Mouse (Mus musculus): Measurements from ENCODE around the gene Dctn1.

Gene Dctn1

DNA sequence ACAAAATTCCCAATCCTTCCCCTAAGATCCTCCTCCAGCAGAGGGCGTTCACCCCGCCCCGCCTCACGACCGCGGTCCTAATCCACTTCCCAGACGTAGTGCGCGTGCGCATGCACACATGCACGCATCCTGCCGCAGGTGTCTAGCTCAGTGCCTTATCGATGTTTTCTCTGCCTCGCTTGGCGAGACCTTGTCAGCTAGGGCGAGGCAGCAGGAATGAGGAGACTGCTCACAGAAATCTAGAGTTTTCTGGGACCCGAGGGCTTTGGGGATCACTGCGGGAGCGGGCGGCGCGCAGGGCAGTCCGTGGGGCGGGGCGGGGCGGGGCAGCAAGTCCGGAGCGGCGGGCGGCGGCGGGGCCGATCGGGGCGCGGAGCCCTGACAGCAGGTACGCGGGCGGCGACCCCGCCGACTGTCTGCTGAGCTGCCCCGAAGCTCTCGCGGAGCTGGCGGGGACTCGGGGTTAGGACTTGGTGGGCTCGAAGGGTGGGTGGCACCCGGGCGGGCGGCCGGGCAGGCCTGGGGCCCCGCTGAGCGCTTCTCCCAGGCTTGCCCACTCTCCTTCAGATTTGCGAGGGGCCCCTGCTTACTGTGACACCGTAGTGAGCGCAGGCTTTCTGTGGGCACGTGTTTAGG, at the start of gene Dctn1:
Gene Dctn1, plus strand, starts transcription at position 314 of the 636 bp plus-strand sequence.
- peak; percentile 96 for DNase-seq

DNA sequence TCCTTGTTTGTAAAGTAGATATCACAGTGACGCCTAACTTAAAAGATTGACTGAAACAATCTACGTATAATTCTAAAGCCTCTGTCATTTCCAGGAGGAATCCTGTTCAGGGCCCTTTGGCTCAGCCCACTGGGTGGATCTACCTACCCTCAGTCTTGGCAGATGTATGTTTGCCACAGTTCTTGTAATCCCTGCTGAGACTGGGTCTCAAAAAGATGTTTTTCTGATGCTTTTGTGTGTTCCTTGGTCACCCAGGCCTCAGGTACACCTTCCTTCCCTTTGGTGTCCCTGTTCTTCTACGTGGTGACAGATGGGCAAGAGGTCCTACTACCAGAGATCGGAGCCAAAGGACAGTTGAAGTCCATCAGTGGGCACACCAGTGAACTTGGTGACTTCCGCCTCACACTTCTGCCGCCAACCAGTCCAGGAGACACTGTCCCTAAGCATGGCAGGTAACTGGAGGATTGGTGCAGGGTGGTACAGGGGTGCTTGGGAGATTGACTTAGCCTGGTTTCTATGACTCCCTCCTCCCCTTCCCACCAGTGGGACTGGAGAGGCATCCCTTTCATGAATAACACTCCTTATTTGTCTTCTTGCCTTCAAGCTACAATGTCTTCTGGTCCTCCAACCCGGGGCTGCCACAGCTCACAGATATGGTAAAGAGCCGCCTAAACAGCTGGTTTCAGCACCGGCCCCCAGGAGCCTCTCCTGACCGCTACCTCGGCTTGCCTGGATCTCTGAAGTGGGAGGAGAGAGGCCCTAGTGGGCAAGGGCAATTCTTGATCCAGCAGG, 49.2 kb upstream of the Dctn1 start:
- DNase-seq, result no peak

DNA sequence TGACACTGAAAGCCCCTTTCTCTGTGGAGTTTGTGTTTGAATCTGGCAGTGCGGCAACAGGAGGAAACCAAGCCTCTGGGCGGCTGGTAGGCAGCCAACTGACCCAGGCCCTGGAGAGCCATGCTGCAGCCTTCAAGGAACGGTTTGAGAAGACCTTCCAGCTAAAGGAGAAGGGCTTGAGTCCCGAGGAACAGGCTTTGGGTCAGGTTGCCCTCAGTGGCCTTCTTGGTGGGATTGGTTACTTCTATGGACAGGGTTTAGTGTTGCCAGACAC, 48.6 kb upstream of the Dctn1 start:
- no peak for DNase-seq

DNA sequence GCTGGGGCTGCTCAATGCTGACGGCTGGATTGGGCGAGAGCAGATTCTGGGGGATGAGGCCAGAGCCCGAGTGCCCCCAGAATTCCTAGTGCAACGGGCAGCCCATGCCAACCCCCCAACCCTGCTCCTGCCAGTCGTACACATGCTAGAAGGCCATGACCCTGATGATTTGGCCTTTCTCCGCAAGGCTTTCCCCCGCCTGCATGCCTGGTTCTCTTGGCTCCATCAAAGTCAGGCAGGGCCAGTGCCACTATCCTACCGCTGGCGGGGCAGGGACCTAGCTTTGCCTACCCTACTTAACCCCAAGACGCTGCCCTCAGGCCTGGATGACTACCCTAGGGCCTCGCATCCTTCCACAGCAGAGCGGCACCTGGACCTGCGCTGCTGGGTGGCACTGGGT, 48.1 kb upstream of the Dctn1 start:
- no peak for DNase-seq

DNA sequence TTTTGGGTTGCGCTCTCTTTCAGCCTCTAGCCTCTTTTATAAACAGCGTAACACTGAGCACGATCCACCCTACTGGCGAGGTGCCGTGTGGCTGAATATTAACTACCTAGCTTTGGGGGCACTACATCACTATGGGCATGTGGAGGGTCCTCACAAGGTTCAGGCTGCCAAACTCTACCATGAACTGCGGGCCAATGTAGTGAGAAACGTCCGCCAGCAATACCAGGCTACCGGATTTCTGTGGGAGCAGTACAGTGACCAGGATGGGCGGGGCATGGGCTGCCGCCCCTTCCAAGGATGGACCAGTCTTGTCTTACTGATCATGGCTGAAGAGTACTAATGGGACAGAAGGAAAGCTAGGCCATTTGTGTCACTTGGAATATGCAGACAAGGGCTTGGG, 47.4 kb upstream of the Dctn1 start:
- no peak for DNase-seq

DNA sequence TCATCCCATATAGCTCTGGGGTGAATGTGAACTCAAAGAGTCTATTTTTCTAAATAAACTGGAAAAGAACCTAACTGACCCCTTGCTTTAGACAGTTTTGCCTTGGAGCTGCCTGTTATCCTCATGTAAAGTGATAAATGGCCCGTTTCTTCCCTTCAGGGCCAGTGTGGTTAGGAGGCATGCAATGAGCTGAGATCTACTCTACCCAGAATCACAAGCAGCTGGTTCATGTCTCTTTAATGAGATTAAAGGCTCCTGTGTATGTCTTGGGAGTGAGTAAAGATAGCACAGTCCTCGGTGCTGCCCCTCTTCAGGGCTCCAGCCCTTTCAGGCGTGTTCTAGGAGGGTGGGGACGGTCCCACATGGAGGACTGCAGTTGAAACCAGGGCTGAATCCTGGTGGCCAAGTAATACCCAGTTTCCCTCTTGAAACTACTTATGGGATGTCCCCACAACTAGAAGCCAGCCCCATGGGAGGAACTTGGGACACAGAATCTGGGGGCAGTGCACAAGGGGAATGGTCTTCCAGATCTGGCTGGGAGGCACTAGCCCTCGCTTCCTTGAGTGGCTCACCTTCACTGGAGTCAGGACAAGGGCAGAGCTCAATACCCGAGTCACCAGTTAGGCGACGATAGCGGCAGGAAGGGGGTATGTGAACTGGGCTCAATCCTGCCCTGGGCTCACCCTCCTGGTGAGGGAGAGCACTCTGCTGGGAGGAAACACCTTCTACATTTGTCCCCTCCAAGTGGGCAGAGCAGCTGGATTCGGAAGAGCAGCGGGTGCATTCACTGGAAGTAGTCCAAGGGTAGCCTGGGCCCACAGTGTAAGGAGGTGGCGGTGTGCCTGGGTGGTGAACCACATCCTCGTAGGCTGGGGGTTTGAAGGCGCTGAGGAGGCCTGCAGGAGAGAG, 46.6 kb upstream of the Dctn1 start:
- DNase-seq, result no peak

DNA sequence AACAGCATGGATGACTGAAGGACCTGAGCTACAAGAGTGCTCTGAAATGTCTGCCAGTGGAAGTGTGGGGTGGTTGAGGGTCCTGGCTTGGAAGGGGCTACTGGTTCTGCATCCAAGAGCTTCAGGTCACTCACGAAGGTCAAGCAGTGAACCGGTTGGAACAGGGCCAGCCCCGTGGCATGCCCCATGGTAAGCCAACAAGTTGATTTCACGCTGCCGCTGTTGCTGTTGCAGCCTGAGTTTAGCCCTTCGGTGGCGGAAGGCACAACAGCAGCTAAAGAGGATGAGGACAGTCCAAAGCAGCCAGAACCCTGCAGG, 46.0 kb upstream of the Dctn1 start:
- DNase-seq, result peak; percentile 47

DNA sequence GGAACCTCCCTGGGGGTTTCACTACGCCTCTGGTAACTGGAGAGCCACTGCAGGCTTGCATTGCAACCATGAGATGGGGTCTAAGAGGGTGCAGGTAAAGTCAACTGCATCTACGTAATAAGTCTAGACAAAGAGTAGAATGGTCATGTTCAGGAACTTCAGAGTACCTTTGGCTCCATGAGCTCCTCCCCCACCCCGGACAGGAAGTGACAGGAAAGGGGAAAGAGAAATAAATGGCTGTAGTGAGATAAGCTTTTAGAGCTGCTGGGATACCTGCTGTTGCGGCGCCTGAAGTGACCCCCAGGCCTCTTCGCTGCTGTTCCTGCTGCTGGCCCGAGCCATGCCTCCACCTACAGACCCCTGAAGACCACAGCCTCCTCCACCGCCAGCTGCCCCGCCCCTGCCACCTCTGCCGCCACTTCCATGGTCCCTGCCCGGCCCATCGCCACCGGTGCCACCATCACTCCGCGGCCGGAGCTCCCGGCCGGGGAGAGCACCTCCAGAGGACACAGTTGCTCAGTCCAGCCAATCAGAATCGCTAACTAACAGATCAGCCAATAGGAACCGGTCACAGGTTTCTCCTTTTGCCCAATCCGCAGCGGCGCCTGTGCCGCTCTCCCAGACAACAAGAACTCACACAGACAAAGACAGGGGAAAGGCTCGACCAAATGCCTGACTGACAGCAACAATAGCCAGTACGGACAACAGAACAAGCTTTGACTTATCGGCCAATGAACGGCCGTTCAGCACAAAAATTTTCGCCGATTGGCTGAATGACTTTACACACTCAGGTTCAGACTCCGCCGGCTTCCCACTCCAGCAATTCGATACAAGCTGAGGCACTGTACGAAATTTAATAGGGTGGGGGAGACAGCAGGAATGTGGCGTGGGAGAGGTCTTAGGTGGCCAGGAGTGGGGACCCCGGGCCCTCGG, 44.5 kb upstream of the Dctn1 start, which contains the start of gene Wbp1:
Gene Wbp1, minus strand, starts transcription at position 630 of the 933 bp plus-strand sequence.
- DNase-seq, result peak; percentile 98

DNA sequence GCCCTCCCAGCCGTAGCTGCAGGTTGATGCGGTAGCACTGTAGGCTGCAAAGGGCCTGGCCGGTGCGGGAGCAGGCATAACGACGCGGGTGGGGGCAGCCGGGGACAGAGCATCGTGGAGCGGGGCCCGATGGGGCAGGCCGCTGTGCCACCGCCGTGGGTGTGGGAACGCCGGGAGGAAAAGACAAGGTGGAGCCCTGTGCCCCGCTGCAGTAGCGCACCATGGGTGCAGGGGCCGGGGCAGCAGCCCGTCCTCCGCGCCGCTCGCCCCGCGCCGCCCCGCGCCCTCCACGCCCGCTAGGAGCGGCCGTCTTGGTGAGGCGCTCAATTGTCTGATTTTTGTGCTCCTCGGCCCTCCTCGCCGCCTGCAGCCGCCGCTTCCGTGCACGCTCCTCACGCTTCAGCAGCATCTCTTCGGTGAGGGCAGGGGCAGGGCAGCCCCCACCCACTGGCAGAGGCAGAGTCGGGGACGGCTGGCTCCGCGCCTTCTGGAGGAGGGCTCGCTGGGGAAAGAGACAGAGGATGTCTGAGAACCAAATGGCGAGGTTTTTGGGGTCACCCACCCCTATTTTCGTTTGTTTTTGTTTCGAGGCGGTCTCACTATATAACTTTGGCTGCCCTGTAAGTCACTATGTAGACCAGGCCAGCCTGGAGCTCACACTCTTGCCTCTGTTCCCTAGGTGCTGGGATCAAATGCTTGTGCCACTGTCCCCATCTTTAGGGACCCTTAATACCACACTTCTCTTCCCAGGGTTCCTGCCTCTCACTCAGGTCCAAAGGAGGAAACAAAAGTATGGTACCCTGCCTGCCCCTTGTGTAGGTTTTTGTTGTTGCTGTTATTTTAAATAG, 43.6 kb upstream of the Dctn1 start:
- no peak for DNase-seq

DNA sequence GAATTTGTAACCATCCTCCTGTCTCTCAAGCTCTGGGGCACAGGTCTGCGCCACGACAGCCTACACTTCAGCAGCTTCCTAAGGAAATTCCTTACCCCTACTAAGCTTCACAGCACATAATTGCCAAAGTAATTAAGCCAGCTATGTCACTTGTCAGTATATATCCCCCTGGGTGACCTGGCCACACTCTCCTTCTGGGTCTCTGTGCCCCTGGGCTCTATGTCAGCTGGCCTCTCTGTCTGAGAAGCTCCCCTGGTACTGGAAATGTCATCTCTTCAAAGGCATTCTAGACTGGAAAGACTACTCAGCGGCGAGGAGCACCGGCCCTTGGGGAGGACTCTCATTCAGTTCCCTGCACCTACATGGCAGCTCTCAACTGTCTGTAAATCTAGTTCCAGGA, 42.8 kb upstream of the Dctn1 start:
- no peak for DNase-seq

DNA sequence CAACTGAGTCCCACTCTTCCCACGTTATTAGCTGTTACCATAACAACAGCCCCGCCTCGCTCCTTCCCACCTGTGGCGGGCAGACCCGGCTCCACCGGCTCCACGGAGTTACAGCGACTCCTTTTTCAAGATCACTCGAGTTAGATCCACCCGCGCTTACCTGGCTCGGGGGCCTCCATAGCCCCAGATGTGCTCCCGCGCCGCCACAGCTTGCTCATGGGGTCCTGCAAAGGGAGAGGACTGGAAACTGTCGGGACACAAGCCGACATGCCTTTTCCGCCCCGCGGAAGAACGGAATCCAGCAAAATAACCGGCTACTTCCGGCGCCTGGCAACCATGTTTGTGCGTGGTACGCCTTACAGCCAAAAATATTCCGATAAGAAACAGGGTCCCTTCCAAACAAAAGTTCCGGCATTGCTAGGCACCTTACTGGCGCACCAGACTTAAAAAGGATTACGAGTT, 40.8 kb upstream of the Dctn1 start:
- peak; percentile 95 for DNase-seq

DNA sequence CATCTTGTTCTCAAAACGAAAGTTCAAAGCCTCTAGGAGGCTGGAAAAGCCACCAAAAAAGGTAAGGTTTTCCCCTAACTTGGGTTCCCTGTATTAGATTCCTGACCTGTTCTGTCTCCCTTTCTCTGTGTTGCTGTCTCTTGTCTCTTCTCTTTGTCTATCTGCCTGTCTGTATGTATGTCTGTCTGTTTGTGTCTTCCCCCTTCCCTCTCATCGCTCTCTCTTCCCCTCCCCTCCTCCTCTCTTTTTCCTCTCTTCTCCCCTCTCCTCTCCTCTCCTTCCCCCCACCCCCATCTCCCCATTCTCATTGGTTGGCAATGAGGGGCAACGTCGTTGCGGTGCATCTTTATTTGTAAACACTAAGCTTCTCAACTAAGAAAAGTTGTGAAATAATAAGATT, 40.4 kb upstream of the Dctn1 start, which contains the start of gene Ino80b:
Gene Ino80b, minus strand, starts transcription at position 101 of the 400 bp plus-strand sequence.
- DNase-seq, result no peak

DNA sequence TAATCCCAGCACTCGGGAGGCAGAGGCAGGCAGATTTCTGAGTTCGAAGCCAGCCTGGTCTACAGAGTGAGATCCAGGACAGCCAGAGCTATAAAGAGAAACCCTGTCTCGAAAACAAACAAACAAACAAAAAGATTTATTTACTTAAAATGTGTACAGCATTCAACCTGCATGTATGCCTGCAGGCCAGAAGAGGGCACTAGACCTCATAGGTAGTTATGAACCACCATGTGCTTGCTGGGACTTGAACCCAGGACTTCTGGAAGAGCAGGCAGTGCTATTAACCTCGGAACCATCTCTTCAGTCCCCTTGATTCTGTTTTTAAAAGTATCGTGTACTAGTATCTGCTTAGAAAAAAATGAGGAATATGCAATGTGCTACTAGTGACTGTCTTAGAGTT, 38.3 kb upstream of the Dctn1 start:
- no peak for DNase-seq

DNA sequence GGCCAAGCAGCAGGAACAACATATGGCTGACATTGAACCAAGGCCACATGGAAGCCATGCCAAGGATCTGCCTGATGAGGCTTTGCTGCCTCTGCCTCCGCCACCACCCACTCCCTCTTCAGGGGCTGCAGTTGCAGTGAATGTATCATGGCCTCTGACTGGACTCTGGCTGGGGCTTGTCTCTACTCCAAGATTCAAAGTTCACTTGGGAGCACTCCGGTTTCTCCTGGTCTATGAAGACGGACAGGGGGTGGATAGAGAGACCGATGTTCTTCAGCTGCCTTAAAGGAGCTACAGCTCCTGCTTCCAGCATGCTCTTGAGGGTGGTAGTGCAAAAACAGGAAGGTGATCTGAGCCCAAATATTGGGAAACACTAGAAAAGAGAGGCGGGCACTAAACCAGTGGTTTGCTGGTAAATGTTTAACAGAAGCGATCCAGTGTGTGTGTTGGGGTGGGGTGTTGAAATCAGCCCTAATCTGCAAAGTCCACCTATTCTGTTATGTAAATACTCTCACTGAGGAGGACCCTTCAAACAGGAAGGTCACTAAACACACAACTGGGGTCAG, 34.2 kb upstream of the Dctn1 start:
- DNase-seq, result peak; percentile 82

DNA sequence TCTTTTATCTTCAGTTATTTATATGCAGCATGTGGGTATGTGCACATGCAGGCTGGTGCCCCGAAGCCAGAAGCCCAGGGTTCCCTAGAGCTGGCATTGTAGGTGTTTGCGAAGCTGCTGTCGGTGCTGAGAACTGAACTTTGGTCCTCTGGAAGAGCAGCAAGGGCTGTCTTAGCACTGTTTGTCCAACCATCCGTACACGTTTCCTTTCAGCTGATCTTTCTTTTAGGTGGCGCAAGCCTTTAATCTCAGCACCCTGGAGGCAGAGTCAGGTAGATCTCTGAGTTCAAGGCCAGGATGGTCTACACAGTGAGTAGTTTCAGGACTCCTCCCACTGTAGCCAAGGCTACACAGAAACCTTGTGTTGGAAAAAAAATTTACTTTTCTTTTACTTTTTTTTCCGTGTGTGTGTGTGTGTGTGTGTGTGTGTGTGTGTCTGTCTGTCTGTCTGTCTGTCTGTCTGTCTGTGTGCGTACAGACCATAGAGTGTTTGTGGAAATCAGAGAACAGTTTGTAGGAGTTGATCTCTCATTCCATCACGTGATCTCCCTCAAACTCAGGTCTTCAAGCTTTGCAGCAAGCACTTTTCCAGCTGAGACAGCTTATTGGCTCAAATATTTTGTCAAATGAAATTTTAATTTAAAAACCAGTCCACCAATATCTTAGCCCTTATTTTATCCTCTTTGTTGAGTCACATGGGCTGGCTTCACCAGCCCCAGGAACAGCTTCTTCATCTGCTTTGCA, 33.4 kb upstream of the Dctn1 start:
- no peak for DNase-seq

DNA sequence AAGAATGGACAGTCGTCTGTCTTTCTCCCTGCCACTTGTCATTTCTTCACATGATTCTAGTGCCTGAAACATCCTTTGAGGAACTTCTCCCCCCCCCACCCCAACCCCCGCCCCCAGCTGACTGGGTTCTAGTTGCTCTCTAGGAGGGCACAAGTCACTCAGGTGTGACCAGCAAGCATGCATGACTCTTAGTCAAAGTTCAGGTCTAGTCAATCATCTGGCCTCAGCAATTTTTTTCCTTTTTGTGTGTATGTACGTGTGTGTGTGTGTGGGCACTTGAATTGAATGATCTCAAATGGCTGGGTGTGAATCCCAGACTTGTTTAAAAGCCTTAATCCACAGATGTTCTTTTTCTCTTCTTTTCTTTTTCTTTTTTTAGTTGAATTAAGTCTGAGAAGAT, 31.5 kb upstream of the Dctn1 start:
- DNase-seq, result no peak

DNA sequence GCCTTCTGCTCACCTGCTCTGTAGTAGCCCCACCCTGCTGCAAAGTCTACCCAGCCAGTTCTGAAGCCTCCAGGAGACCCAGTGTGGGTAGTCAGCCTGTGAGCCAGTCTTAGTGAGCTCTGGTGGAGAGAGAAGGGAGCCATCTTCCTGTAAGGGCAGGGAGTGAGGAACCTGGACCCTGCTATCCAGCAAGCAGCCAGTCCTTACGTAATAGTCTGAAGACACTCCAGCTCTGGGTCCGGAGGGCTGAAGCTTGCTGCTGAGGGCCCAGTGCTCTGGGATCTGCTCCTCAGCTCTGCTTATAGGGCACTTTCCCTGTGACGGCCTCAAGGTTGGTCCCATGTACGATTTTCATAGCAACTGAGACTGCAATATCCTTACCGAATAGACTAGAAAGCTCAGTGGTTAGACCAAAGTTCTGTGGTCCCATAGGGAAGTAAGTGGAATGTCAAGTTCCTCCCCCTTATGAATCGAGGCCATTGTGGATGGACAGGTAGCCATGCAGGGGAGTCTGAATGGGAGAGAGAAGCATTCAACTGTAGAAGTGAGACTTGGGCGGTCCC, 30.7 kb upstream of the Dctn1 start, which contains the start of gene Rtkn:
Gene Rtkn, plus strand, starts transcription at position 513 of the 563 bp plus-strand sequence.
- no peak for DNase-seq

DNA sequence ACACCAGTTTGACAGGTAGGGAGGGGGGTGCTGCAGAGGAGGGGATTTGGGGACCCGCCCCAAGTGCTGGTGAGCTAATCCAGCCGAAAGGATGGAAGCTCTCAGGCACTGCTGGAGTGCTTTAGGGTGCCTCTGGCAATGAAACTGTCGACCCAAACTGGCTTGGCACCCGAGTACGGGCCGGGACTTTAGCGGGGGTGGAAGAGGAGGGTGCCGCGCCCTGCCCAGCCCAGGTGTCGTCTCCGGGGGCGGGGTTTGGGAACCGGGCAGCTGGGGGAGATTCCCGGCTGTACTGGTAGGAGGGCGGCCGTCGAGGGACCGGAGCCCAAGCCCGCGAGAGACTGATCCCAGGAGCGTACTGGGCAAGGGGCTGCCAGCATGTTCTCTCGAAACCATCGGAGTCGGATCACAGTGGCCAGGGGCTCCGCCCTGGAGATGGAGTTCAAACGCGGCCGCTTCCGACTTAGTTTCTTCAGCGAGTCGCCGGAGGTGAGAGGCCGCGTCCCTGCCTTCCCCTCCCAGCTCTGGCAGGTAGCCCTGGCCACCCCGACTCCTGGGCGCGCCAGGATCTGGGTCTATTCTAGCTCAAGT, 30.1 kb upstream of the Dctn1 start:
- peak; percentile 76 for DNase-seq

DNA sequence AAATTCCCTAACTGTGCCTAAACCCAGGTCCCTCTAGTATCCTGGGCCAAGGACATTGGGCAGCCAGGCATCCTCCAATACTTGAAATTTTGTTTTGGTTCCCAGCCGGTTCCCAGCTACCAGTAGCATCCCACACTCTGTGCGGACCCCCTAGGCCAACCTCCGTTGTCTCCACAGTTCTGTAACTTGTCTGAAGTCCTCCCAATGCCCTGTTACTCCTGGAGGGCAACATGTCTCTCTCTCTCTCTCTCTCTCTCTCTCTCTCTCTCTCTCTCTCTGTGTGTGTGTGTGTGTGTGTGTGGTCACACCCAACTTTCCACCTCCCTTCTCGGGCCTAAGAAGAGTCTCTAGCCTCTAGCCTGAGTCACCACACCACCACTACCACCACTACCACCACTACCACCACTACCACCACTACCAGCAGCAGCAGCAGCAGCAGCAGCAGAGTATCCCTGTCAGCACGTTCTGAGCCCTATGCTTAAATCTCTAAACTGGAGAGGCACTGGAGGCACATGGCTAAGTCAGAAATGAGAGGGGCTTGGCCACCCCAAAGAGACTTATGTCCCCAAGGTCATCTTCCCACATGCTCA, 29.3 kb upstream of the Dctn1 start:
- DNase-seq, result no peak

Measured in kidney, postnatal 14 days (tissue).